Mouse (Mus musculus) erythroblast, embryonic 14.5 days (primary cell): ENCODE data around the gene Cmpk2.

Experiments
- GATA1 ChIP-seq: IDR thresholded peaks from 2 replicates; pipeline ENCODE4 v1.6.1; 2012; ENCODE audit warnings: low read length, inconsistent platforms, mixed read lengths
- TAL1 ChIP-seq: IDR thresholded peaks from 3 replicates; pipeline ENCODE4 v1.6.1; 2012; ENCODE audit warnings: low read length, inconsistent platforms, mixed read lengths

DNA sequence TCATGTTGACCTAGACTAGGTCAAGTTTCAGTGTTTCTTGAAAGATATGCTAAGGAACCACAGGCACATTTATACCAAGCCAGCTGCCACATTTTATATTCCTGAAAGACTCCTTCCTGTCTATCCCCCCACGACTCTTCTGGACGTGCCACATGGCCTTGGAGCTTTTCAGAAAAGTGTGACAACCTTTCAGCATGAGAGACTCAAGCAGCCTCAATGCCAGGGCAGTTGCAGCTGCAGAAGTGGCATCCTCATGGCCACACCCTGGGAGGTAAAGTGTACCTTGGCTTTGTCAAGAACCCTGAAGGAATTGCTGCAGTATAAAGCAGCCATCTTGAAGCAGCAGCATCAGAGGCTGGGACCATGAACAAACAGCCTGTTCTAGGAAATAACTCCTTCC, 24.5 kb upstream of the Cmpk2 start:
- TF ChIP-seq GATA1 (no peak), TAL1 (no peak)
